Mouse (Mus musculus) erythroblast, embryonic 14.5 days (primary cell): ENCODE data around the gene Atraid. TPM values are rescaled to one million over a fixed set of nuclear protein-coding genes. Genes with fewer than 3 reads are reported as not detected.
"Not testable (repeated sequence)": the region's sequence is repeated elsewhere in the genome, so short reads cannot be mapped to it uniquely, and the experiment has no call there.

Experiments used
- H3K27me3 ChIP-seq: 2 replicates; pipeline ENCODE4 v1.6.1; 2012; ENCODE audit warnings: inconsistent platforms; ENCODE audit not compliant: control insufficient read depth
- H3K36me3 ChIP-seq: 2 replicates; pipeline ENCODE4 v1.6.1; 2012; ENCODE audit warnings: mild to moderate bottlenecking, inconsistent platforms; ENCODE audit not compliant: control insufficient read depth
- H3K4me1 ChIP-seq: 2 replicates; pipeline ENCODE4 v1.6.1; 2012; ENCODE audit warnings: inconsistent platforms; ENCODE audit not compliant: control insufficient read depth
- H3K4me3 ChIP-seq: replicated peaks from 2 replicates; pipeline ENCODE3; 2012; ENCODE audit warnings: moderate library complexity, mild to moderate bottlenecking, inconsistent platforms
- H3K9me3 ChIP-seq: 2 replicates; pipeline ENCODE4 v1.6.1; 2012; ENCODE audit warnings: low read length, inconsistent platforms, mixed read lengths; ENCODE audit not compliant: control insufficient read depth
- GATA1 ChIP-seq: IDR thresholded peaks from 2 replicates; pipeline ENCODE4 v1.6.1; 2012; ENCODE audit warnings: low read length, inconsistent platforms, mixed read lengths
- TAL1 ChIP-seq: IDR thresholded peaks from 3 replicates; pipeline ENCODE4 v1.6.1; 2012; ENCODE audit warnings: low read length, inconsistent platforms, mixed read lengths
- polyA plus RNA-seq: library from polyadenylated mRNA; stranded (reverse); fragments of >175 nt; gene quantifications from 2 replicates; pipeline ENCODE4 v1.2.3, GENCODE M21; 2012

Gene Atraid
- polyA plus RNA-seq, 1 experiment = 1.6 TPM

DNA sequence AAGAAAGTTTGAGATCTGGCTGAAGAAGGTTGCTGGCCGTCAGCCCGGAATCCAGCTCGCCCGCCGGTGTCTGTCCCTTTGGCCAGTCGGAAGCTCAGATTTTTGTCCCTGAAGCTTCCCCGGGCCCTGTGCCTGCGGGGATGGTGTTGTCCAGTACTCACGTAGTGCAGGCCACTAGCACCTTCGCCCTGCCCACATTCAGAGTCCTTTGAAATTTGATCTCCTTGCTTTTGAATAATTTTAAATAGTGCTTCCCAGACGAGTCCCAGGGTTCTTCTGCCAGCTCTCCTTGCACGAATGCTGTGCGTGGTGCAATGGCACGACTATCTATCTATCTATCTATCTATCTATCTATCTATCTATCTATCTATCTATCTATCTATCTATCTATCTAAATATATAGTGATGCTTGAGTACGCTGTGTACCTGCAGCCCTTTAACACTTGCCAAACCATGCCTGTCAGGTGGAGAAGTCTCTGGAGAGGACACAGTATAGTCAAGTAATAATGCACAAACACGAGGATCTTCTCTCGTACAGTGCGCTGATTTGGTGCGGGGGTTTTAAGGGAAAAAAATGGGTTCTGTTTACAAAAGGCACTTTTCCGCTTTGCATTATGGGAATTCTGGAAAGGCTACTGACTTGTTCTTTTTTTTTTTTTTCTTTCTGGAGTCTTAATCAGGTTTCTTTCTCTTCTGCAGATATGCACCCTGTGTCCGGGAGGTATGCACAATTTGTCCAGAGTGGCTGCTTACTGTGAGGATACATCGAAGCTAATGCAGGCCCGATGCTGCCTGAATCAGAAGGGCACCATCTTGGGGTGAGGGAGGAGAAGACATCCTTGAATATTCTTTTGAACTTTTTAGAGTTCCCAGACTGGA is 890 bp downstream of the Atraid start, which contains the start of gene Slc5a6:
Slc5a6 (minus strand) TSS at position 162 of the 879 bp plus-strand sequence.
- TF ChIP-seq TAL1 (no peak), GATA1 (no peak)
- Histone ChIP-seq H3K36me3 (peaks cover 6% of the 10 kb centered on the region), H3K27me3 (no peaks in the 10 kb centered on the region), H3K9me3 (no peaks in the 10 kb centered on the region), H3K4me3 (peak within 1 kb of the TSS; percentile 91), H3K4me1 (peaks cover 36% of the 10 kb centered on the region)

DNA sequence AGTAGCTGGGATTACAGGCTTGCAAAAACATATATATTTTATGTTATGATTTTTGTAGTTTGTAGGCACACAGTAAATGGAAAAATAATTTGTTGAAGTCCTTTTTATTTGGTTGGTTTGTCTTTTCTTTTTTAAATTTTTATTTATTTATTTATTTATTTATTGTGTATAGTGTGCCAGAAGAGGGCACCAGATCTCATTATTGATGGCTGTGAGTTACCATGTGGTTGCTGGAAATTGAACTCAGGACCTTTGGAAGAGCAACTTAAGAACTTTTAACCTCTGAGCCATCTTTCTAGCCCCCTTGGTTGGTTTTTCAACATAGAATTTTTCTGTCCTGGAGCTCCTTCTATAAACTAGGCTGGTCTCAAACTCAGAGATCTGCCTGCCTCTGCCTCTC is 2.3 kb downstream of the Atraid start:
- Histone ChIP-seq H3K4me3 (no peak overlapping the region), H3K36me3 (peaks cover 6% of the 10 kb centered on the region), H3K4me1 (peaks cover 46% of the 10 kb centered on the region), H3K9me3 (no peaks in the 10 kb centered on the region), H3K27me3 (no peaks in the 10 kb centered on the region)
- TF ChIP-seq TAL1 = no peak
- no peak for TF ChIP-seq GATA1

DNA sequence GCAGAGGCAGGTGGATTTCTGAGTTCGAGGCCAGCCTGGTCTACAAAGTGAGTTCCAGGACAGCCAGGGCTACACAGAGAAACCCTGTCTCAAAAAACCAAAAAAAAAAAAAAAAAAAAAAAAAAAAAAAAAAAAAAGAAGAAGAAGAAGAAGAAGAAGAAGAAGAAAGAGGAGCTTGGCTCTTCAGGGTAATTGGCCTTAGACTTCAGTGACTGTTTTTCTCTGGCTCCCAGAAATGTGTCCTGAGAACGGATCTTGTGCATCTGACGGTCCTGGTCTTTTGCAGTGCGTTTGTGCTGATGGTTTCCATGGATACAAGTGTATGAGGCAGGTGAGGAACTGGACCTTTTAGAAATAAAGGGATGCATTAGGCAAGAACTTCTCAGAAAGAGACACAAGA is 5.6 kb downstream of the Atraid start:
- H3K4me3 ChIP-seq = peak overlapping the region; percentile 78
- H3K4me1 ChIP-seq = peaks cover 41% of the 10 kb centered on the region
- peaks cover 22% of the 10 kb centered on the region for H3K36me3 ChIP-seq
- H3K9me3 ChIP-seq, H3K27me3 ChIP-seq: not testable (repeated sequence)

DNA sequence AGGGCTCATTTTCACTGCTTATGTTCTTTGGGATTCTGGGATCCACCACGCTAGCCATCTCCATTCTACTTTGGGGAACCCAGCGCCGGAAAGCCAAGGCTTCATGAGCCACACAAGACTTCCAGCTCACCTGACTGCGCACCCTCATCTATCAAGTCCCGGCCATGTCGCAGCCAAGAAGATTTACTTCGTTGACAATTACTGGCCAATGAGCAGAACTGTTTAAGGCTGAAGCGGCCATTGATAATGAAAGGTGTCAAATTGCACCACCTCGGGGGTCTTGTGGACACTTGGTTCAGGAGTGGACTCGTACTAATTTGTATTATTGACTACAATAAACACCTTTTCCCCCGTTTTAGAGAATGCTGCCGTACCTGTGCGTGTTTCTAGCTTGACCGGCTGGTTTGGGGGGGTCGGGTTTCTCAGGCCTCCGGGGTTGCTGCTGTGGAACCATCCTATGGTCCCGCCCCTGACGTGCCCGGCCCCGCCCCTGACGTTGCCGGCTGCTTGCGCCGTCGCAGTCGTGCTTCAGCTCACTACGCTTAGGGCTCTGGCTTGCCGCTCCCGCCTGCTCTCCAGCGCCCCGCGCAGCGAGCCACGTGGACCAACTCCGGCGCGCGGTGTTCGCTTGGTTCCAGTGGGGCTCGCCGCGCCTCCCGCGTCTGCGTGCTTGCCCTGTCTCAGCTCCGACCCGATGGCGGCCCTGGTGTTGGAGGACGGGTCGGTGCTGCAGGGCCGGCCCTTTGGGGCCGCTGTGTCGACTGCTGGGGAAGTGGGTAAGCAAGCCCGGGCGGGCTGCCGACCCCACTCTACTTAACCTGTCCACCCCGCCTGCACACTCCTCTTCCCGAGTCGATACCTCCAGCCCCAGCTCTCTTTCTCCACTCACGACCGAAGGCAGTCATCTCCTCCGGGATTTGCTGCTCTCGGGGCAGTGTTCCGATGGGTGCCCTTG is 6.4 kb downstream of the Atraid start, which contains the start of gene Cad:
Cad (plus strand) TSS at position 520 of the 955 bp plus-strand sequence.
- Histone ChIP-seq H3K9me3 (no peaks in the 10 kb centered on the region), H3K4me1 (peaks cover 33% of the 10 kb centered on the region), H3K4me3 (peak within 1 kb of the TSS; percentile 78), H3K27me3 (no peaks in the 10 kb centered on the region), H3K36me3 (peaks cover 31% of the 10 kb centered on the region)
- TF ChIP-seq TAL1 (no peak), GATA1 (no peak)

DNA sequence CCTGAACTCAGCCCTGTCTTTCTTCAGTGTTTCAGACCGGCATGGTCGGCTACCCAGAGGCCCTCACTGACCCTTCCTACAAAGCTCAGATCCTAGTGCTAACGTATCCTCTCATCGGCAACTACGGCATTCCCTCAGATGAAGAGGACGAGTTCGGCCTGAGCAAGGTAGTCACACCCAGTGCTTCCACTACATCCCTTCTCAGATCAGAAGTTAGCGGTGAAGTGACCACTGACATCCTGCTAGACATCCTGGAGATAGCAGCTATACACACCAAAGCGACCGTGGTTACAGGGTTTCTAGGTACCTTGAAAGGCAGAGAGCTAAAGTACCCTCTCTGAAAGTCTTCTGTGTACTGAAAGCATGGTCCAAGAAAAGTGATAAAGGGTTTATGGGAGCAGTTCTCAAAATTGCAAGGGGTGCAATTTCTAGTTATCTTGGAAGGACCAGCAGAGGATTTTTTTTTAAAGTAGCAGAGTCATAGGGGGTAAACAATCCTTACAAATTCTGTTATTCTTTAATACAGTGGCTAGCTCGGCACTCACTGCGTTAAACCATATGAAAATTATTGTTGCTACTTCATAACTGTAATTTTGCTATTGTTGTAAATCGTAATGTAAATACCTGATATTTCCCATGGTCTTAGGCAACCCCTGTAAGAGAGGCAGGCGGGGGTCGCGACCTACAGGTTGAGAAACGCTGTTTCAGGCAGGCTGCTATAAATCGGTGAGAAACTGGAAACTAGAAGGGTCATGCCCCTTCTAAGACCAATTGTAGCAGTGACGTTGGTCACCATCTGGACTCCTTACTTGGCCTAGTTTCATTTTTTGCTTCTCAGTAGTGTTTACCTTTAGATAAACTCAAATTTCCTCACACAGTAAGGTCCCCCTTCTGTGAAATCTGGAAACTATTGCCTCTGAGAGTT is 7.4 kb downstream of the Atraid start:
- Histone ChIP-seq H3K9me3 (no peaks in the 10 kb centered on the region), H3K36me3 (peaks cover 40% of the 10 kb centered on the region), H3K4me3 (peak overlapping the region; percentile 78), H3K27me3 (no peaks in the 10 kb centered on the region), H3K4me1 (peaks cover 27% of the 10 kb centered on the region)
- TF ChIP-seq GATA1 = no peak
- TF ChIP-seq TAL1 = no peak

DNA sequence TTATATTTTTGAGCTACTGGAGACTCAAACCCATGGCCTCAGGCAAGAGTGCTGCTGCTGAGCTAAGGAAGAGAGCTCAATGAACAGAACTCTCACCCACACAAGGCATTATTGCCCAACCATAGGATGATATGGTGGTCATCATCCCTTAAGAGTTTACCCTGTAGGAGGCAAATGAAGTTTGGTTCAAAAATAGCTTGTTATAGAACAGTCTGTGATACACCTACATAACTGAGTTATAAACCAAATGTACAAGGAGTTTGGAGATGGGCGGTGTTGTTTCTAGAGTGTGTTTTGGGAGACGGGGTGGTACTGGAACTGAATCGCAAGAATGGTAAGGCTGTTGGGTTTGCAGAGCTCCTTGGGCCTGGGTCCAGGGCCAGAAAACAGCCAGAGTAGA is 21.7 kb downstream of the Atraid start:
- H3K4me3 ChIP-seq = no peak overlapping the region
- TF ChIP-seq TAL1 = no peak
- TF ChIP-seq GATA1 = no peak
- peaks cover 92% of the 10 kb centered on the region for H3K36me3 ChIP-seq
- H3K27me3 ChIP-seq = no peaks in the 10 kb centered on the region
- no peaks in the 10 kb centered on the region; the same call in 1 of the 2 replicates for H3K4me1 ChIP-seq
- H3K9me3 ChIP-seq = no peaks in the 10 kb centered on the region

DNA sequence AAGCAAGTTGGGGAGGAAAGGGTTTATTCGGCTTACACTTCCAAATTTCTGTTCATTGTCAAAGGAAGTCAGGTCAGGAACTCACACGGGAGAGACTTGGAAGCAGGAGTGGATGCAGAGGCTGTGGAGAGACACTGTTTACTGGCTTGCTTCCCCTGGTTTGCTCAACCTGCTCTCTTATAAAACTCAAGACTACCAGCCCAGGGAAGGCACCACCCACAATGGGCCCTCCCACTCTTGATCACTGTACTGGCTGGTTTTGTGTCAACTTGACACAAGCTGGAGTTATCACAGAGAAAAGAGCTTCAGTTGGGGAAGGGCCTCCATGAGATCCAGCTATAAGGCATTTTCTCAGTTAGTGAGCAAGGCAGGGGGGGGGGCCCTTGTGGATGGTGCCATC is 22.9 kb downstream of the Atraid start:
- Histone ChIP-seq H3K36me3 (peaks cover 100% of the 10 kb centered on the region), H3K9me3 (no peaks in the 10 kb centered on the region)
- TF ChIP-seq GATA1 (no peak), TAL1 (no peak)

DNA sequence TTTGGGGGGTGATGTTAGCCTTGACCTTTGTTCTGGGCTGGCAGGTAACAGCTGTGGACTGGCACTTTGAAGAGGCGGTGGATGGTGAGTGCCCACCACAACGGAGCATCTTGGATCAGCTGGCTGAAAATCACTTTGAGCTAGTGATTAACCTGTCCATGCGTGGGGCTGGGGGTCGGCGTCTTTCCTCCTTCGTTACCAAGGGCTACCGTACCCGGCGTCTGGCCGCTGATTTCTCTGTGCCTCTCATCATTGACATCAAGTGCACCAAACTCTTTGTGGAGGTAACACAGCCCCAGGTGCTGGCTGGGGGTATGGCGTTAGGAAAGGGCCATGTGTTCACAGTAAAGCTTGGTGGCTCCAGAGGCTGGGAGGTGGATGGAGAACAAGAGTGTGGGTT is 23.7 kb downstream of the Atraid start:
- H3K36me3 ChIP-seq = peaks cover 100% of the 10 kb centered on the region
- no peaks in the 10 kb centered on the region for H3K9me3 ChIP-seq
- no peak overlapping the region for H3K4me3 ChIP-seq
- no peaks in the 10 kb centered on the region; the same call in 1 of the 2 replicates for H3K4me1 ChIP-seq
- TF ChIP-seq TAL1 = no peak
- no peak for TF ChIP-seq GATA1
- H3K27me3 ChIP-seq = no peaks in the 10 kb centered on the region

More for the DNA sequence above, 22.9 kb downstream of the Atraid start:
- Histone ChIP-seq H3K4me3 (no peak overlapping the region), H3K4me1 (no peaks in the 10 kb centered on the region; the same call in 1 of the 2 replicates), H3K27me3 (no peaks in the 10 kb centered on the region)
